Mouse (Mus musculus) CH12.LX (cell line): ENCODE data around the gene Lbr. TPM values are rescaled to one million over a fixed set of nuclear protein-coding genes. Genes with fewer than 3 reads are reported as not detected.
A peak's percentile ranks its signal among the peaks of the same experiment; 100 is the strongest.

Source experiments
- DNase-seq: peaks from one replicate; pipeline ENCODE4 v3.0.0-alpha.2; 2013; ENCODE audit errors: extremely low read depth
- H3K27ac ChIP-seq: 2 replicates; pipeline ENCODE4 v1.5.1; 2012; ENCODE audit warnings: low read depth, mild to moderate bottlenecking, control low read depth, moderate library complexity; ENCODE audit not compliant: insufficient read depth
- H3K27me3 ChIP-seq: replicated peaks from 2 replicates; pipeline ENCODE3; 2012; ENCODE audit warnings: inconsistent platforms
- H3K36me3 ChIP-seq, 2 experiments: replicated peaks in 1 of 2; 2 replicates each; pipeline versions ENCODE3 to v1.6.1; 2012; ENCODE audit warnings: inconsistent platforms in 1 of 2, low read length in 1 of 2, mild to moderate bottlenecking in 1 of 2, mixed read lengths in 1 of 2, moderate library complexity in 1 of 2; ENCODE audit not compliant: control insufficient read depth in 1 of 2, insufficient read depth in 1 of 2
- H3K4me1 ChIP-seq, 2 experiments: 2 replicates each; pipeline ENCODE4 v1.6.1; 2012; ENCODE audit warnings: inconsistent platforms in 1 of 2, moderate library complexity in 1 of 2; ENCODE audit not compliant: insufficient read depth in 2 of 2, control insufficient read depth in 1 of 2
- H3K4me2 ChIP-seq: 2 replicates; pipeline ENCODE4 v1.6.1; 2012; ENCODE audit warnings: low read depth, mild to moderate bottlenecking, control low read depth; ENCODE audit not compliant: poor library complexity, insufficient read depth, severe bottlenecking
- H3K4me3 ChIP-seq, 3 experiments: fragments of 150-350 bp in 1 of 3; sonication (generic) in 1 of 3; replicated peaks in 1 of 3; 2 replicates each; pipeline versions ENCODE3 to v1.5.1; 2011 to 2012; ENCODE audit warnings: low read depth in 2 of 3, low read length in 2 of 3, mild to moderate bottlenecking in 2 of 3, moderate library complexity in 2 of 3, control low read depth in 1 of 3, improper control_type of control experiment in 1 of 3, inconsistent platforms in 1 of 3, mixed read lengths in 1 of 3; ENCODE audit not compliant: poor library complexity in 1 of 3
- H3K79me2 ChIP-seq: replicated peaks from 2 replicates; pipeline ENCODE4 v1.6.1; 2012; ENCODE audit warnings: mild to moderate bottlenecking, moderate library complexity; ENCODE audit not compliant: control insufficient read depth, poor library complexity, insufficient read depth, severe bottlenecking; ENCODE audit errors: extremely low read depth
- H3K9ac ChIP-seq: 2 replicates; pipeline ENCODE4 v1.6.1; 2012; ENCODE audit warnings: low read depth, mild to moderate bottlenecking, control low read depth, moderate library complexity; ENCODE audit not compliant: insufficient read depth
- H3K9me3 ChIP-seq: replicated peaks from 2 replicates; pipeline ENCODE3; 2012; ENCODE audit warnings: low read length, inconsistent platforms, mixed read lengths
- BHLHE40 ChIP-seq: IDR thresholded peaks from 2 replicates; pipeline ENCODE4 v1.6.1; 2011; ENCODE audit warnings: mild to moderate bottlenecking, low read depth, low read length, improper control_type of control experiment
- CHD1 ChIP-seq: IDR thresholded peaks from 2 replicates; pipeline ENCODE4 v1.6.1; 2012; ENCODE audit warnings: low read depth, low read length, improper control_type of control experiment, inconsistent platforms
- CTCF ChIP-seq, 2 experiments: IDR thresholded peaks in 1 of 2; conservative IDR thresholded peaks in 1 of 2; 2 replicates each; pipeline ENCODE4 v1.5.1; 2011 to 2012; ENCODE audit warnings: low read depth in 2 of 2, low read length in 2 of 2, improper control_type of control experiment in 1 of 2, inconsistent platforms in 1 of 2, mild to moderate bottlenecking in 1 of 2, moderate library complexity in 1 of 2
- E2F4 ChIP-seq: IDR thresholded peaks from 2 replicates; pipeline ENCODE4 v1.6.1; 2011; ENCODE audit warnings: low read depth, low read length, improper control_type of control experiment; ENCODE audit not compliant: insufficient replicate concordance
- EP300 ChIP-seq: IDR thresholded peaks from 2 replicates; pipeline ENCODE4 v1.6.1; 2011; ENCODE audit warnings: low read length, improper control_type of control experiment
- GABPA ChIP-seq: IDR thresholded peaks from 2 replicates; pipeline ENCODE4 v1.6.1; 2012; ENCODE audit warnings: low read depth, low read length, improper control_type of control experiment, inconsistent platforms; ENCODE audit not compliant: insufficient replicate concordance
- JUN ChIP-seq: IDR thresholded peaks from 2 replicates; pipeline ENCODE4 v1.6.1; 2011; ENCODE audit warnings: low read depth, mild to moderate bottlenecking, low read length, improper control_type of control experiment, moderate library complexity; ENCODE audit not compliant: insufficient read depth
- MAFK ChIP-seq: IDR thresholded peaks from 2 replicates; pipeline ENCODE4 v1.6.1; 2011; ENCODE audit warnings: low read length, improper control_type of control experiment; ENCODE audit not compliant: insufficient replicate concordance
- MAZ ChIP-seq: IDR thresholded peaks from 2 replicates; pipeline ENCODE4 v1.6.1; 2012; ENCODE audit warnings: low read depth, mild to moderate bottlenecking, inconsistent platforms, low read length, improper control_type of control experiment, moderate library complexity
- MEF2A ChIP-seq: IDR thresholded peaks from 2 replicates; pipeline ENCODE4 v1.6.1; 2014; ENCODE audit warnings: low read depth, mild to moderate bottlenecking, inconsistent platforms, low read length, improper control_type of control experiment, borderline replicate concordance
- MXI1 ChIP-seq: IDR thresholded peaks from 2 replicates; pipeline ENCODE4 v1.6.1; 2011; ENCODE audit warnings: mild to moderate bottlenecking, low read depth, low read length, improper control_type of control experiment
- MYC ChIP-seq: IDR thresholded peaks from 2 replicates; pipeline ENCODE4 v1.6.1; 2011; ENCODE audit warnings: low read depth, mild to moderate bottlenecking, improper control_type of control experiment, low read length
- NELFE ChIP-seq: IDR thresholded peaks from 2 replicates; pipeline ENCODE4 v1.6.1; 2011; ENCODE audit warnings: low read depth, low read length, improper control_type of control experiment
- PAX5 ChIP-seq: IDR thresholded peaks from 2 replicates; pipeline ENCODE4 v1.6.1; 2012; ENCODE audit warnings: low read length, inconsistent platforms, mixed read lengths
- POLR2AphosphoS2 ChIP-seq: IDR thresholded peaks from 2 replicates; pipeline ENCODE4 v1.6.1; 2011; ENCODE audit warnings: low read depth, low read length, improper control_type of control experiment
- RCOR1 ChIP-seq: conservative IDR thresholded peaks from 2 replicates; pipeline ENCODE4 v1.6.1; 2012; ENCODE audit warnings: low read depth, mild to moderate bottlenecking, inconsistent platforms, low read length, improper control_type of control experiment
- USF1 ChIP-seq: IDR thresholded peaks from 2 replicates; pipeline ENCODE4 v1.6.1; 2014; ENCODE audit warnings: low read depth, mild to moderate bottlenecking, inconsistent platforms, low read length, improper control_type of control experiment
- USF2 ChIP-seq: conservative IDR thresholded peaks from 2 replicates; pipeline ENCODE4 v1.6.1; 2011; ENCODE audit warnings: low read depth, low read length, improper control_type of control experiment
- ZKSCAN1 ChIP-seq: IDR thresholded peaks from 2 replicates; pipeline ENCODE4 v1.6.1; 2012; ENCODE audit warnings: low read depth, inconsistent platforms, low read length, improper control_type of control experiment, borderline replicate concordance
- ZMIZ1 ChIP-seq: IDR thresholded peaks from 2 replicates; pipeline ENCODE4 v1.6.1; 2012; ENCODE audit warnings: low read depth, mild to moderate bottlenecking, inconsistent platforms, low read length, improper control_type of control experiment
- ZNF384 ChIP-seq: IDR thresholded peaks from 2 replicates; pipeline ENCODE4 v1.6.1; 2012; ENCODE audit warnings: low read depth, low read length, improper control_type of control experiment, inconsistent platforms
- dilution Hi-C: fragments of 300-500 bp; cut with MboI; formaldehyde crosslinking; loops from 2 replicates; pipeline ENCODE4 v1.14.3; 2020; ENCODE audit warnings: low sequenced_read_pairs; ENCODE audit not compliant: extremely low pct_unique_long_range_greater_than_20kb, extremely low pct_ligation_motif_present
- in situ Hi-C: fragments of 300-500 bp; cut with MboI; formaldehyde crosslinking; loops from 3 replicates; pipeline ENCODE4 v1.14.3; 2019; ENCODE audit warnings: low sequenced_read_pairs, low pct_ligation_motif_present, low pct_unique_long_range_greater_than_20kb, mixed read lengths
- polyA plus RNA-seq: library from polyadenylated mRNA; unstranded; fragments of >175 nt; gene quantifications from 2 replicates; pipeline ENCODE4 v1.2.1, GENCODE M21; 2012; ENCODE audit warnings: low read depth; ENCODE audit not compliant: insufficient read length
- total RNA-seq, 2 experiments: library from RNA; depleted of rRNA; stranded (reverse); fragments of 300-350 nt in 1 of 2; fragments of >200 nt in 1 of 2; gene quantifications; 2 replicates each; pipeline ENCODE4 v1.2.3; 2012 to 2014

Lbr gene
- total and polyA plus RNA-seq, 3 experiments: 78.4 to 142 (median 113) TPM

GRCm38 (mm10) chr1:181841864-181842672 lies 778 bp downstream of the Lbr start (continued):
- TF ChIP-seq MAFK (no peak), JUN (no peak), POLR2AphosphoS2 (peak; percentile 82), ZKSCAN1 (no peak), RCOR1 (no peak; the same call in 1 of the 2 replicates), USF2 (no peak), ZNF384 (no peak), MYC (0 out of 2 replicates have a peak, but pooled peaks have one; percentile 27), EP300 (no peak), GABPA (no peak), E2F4 (0 out of 2 replicates have a peak, but pooled peaks have one; percentile 46), MXI1 (peak; percentile 66; the same call in 1 of the 2 replicates), NELFE (peak; percentile 87), BHLHE40 (peak; percentile 77), USF1 (no peak)

- H3K27ac ChIP-seq: peak overlapping the region; percentile 47
- no peak for DNase-seq
- H3K4me3 ChIP-seq: peak overlapping the region; percentile 75 to 96 (median 85)
- peaks cover 12% of the 10 kb centered on the region for H3K27me3 ChIP-seq
- peaks cover 65% of the 10 kb centered on the region for H3K79me2 ChIP-seq
- peaks cover 13 to 27% of the 10 kb centered on the region in 2 experiments for H3K36me3 ChIP-seq
- in situ Hi-C loops (loop anchor here (5.0 kb wide), 1 partner anchor 41 kb away; no protein-coding TSS in a partner anchor), dilution Hi-C loops (no loop called here)
- H3K9me3 ChIP-seq: no peaks in the 10 kb centered on the region
- TF ChIP-seq MAZ: no peak
- TF ChIP-seq ZMIZ1: no peak
- no peak for TF ChIP-seq MEF2A
- TF ChIP-seq CHD1: no peak
- TF ChIP-seq USF2: no peak
- TF ChIP-seq NELFE: no peak
- no peak for TF ChIP-seq PAX5
- no peak for TF ChIP-seq CTCF (conservative IDR thresholded peaks at IDR 0.05 in 1 of 2, IDR thresholded peaks at IDR 0.05 in 1 of 2; ENCODE audit: low read depth in 2 of 2, low read length in 2 of 2)
- TF ChIP-seq, all 38 proteins: peak for 0
- peaks cover 4 to 50% of the 10 kb centered on the region in 2 experiments; a peak in 3 of 4 replicates for H3K4me1 ChIP-seq
- peak overlapping the region; percentile 87 for H3K9ac ChIP-seq
- peak overlapping the region; percentile 97 for H3K4me2 ChIP-seq
Observed at GRCm38 (mm10) chr1:181841396-181841795, 1.4 kb downstream of the Lbr start.
